15 mouse cellular contexts compared by ENCODE assay signal in genomic region chr10:25499323-25500071, GRCm38 (mm10). TPM values are rescaled to one million over a fixed set of nuclear protein-coding genes. Genes with fewer than 3 reads are reported as not detected.
DNase-seq lines count a peak whose midpoint lies in the region; ATAC-seq and TF ChIP-seq lines count a peak whose summit lies in the region.
"Had no signal": no experiment of that assay in that cellular context is flagged by ENCODE, and none has a peak within 500 bp of the region (broad histone marks: within the 10 kb centered on the region; RNA-seq: fewer than 3 reads in every experiment).

No protein-coding gene starts in this region.

- H3K4me3 ChIP-seq in kidney, postnatal 0 days (replicated peaks; ENCODE audit: low read depth, low read length): no peak overlapping the region
- H3K4me3 ChIP-seq in kidney, embryonic 14.5 days (ENCODE audit: low read length): no peak overlapping the region
- H3K4me3 ChIP-seq: forebrain, embryonic 10.5 days; heart, embryonic 15.5 days; liver, embryonic 12.5 days had no signal

- no peak for ATAC-seq in kidney, postnatal 0 days (replicated peaks; ENCODE audit: low FRiP score, low read depth)
- no peak for ATAC-seq in kidney, embryonic 14.5 days (ENCODE audit: low FRiP score, low TSS enrichment)
- ATAC-seq: liver, embryonic 12.5 days had no signal

- 66% methylated on average over 10 of the region's 10 CpGs for whole genome bisulfite sequencing in kidney, postnatal 0 days
- 77% methylated on average over 10 of the region's 10 CpGs for WGBS in kidney, embryonic 14.5 days

- H3K9ac ChIP-seq in kidney, postnatal 0 days (ENCODE audit: low read depth, low read length): no peak overlapping the region
- H3K9ac ChIP-seq in kidney, embryonic 14.5 days (ENCODE audit: low read depth, low read length): no peak overlapping the region
- H3K9ac ChIP-seq: heart, embryonic 15.5 days; liver, embryonic 12.5 days had no signal

- H3K4me1 ChIP-seq in kidney, postnatal 0 days (replicated peaks; ENCODE audit: insufficient read depth, low read length): no peaks in the 10 kb centered on the region
- no peaks in the 10 kb centered on the region for H3K4me1 ChIP-seq in kidney, embryonic 14.5 days (ENCODE audit: control insufficient read depth, insufficient read depth, low read length)
- H3K4me1 ChIP-seq: forebrain, embryonic 10.5 days; heart, embryonic 15.5 days; liver, embryonic 12.5 days had no signal

- TF ChIP-seq CTCF in kidney, postnatal 0 days (IDR thresholded peaks at IDR 0.05; ENCODE audit: low read depth): peak; percentile 40; the same call in 1 of the 2 replicates

- peak; percentile 22 for DNase-seq in embryo, embryonic 10 days (ENCODE audit: low spot score)
- DNase-seq in embryo, embryonic 9.5 days (ENCODE audit: extremely low spot score): no peak
- peak; percentile 14 for DNase-seq in kidney, postnatal 0 days (ENCODE audit: low spot score)
- DNase-seq in right cerebral cortex, adult 18-20 months: peak; percentile 19
- no peak for DNase-seq in right cerebral cortex, postnatal 14 days
- no peak for DNase-seq in thymus, postnatal 14 days
- no peak for DNase-seq in yolk sac, embryonic 10.5 days (ENCODE audit: low spot score)
- DNase-seq: gastrocnemius, postnatal 25 days; kidney, adult 8-10 months; spleen, adult 18-20 months had no signal

- H3K4me2 ChIP-seq in kidney, postnatal 0 days (ENCODE audit: low read length): no peak overlapping the region
- no peak overlapping the region for H3K4me2 ChIP-seq in kidney, embryonic 14.5 days (replicated peaks; ENCODE audit: low read depth, low read length)
- H3K4me2 ChIP-seq: heart, embryonic 15.5 days; liver, embryonic 12.5 days had no signal

- H3K36me3 ChIP-seq in kidney, postnatal 0 days (ENCODE audit: insufficient read depth, low read length): 0 out of 2 replicates have a peak, but pooled peaks cover 10% of the 10 kb centered on the region
- peaks cover 14% of the 10 kb centered on the region; the same call in 1 of the 2 replicates for H3K36me3 ChIP-seq in kidney, embryonic 14.5 days (ENCODE audit: control insufficient read depth, insufficient read depth, low read length)

- no peak overlapping the region for H3K27ac ChIP-seq in kidney, postnatal 0 days
- H3K27ac ChIP-seq in kidney, embryonic 14.5 days (ENCODE audit: low read depth, low read length): no peak overlapping the region
- H3K27ac ChIP-seq: forebrain, embryonic 10.5 days; heart, embryonic 15.5 days; liver, embryonic 12.5 days; macrophage had no signal

- H3K9me3 ChIP-seq in kidney, postnatal 0 days (replicated peaks; ENCODE audit: low read length): no peaks in the 10 kb centered on the region
- no peaks in the 10 kb centered on the region for H3K9me3 ChIP-seq in kidney, embryonic 14.5 days (ENCODE audit: control insufficient read depth, low read length)
- H3K9me3 ChIP-seq: forebrain, embryonic 10.5 days; heart, embryonic 15.5 days; liver, embryonic 12.5 days had no signal

- no peaks in the 10 kb centered on the region for H3K27me3 ChIP-seq in kidney, postnatal 0 days (ENCODE audit: insufficient read depth, low read length)
- no peaks in the 10 kb centered on the region for H3K27me3 ChIP-seq in kidney, embryonic 14.5 days (ENCODE audit: control insufficient read depth, insufficient read depth, low read length)
- H3K27me3 ChIP-seq: heart, embryonic 15.5 days; liver, embryonic 12.5 days had no signal

RNA-seq across cellular contexts. Expression of gene Smlr1, which starts 36.6 kb away (rescaled TPM):
- 2.6 and 3.2 TPM in 2 replicates for polyA plus RNA-seq in kidney, postnatal 0 days (2015; fragmentation: Nextera tagmentation; extraction: Ambion mirVana)
- not detected in 2 replicates for polyA plus RNA-seq in kidney, embryonic 14.5 days (2014; fragmentation: Nextera tagmentation; extraction: Ambion mirVana)
- polyA plus RNA-seq: forebrain, embryonic 10.5 days; heart, embryonic 15.5 days; macrophage had no signal

Comparison
In these comparisons a context has a peak if more than half of its experiments do, and no peak if none do; other contexts are left out.
1. DNase-seq: peak in embryo, embryonic 10 days (single experiment), kidney, postnatal 0 days (single experiment) and right cerebral cortex, adult 18-20 months (single experiment); none in embryo, embryonic 9.5 days (single experiment), right cerebral cortex, postnatal 14 days (single experiment), thymus, postnatal 14 days (single experiment) and yolk sac, embryonic 10.5 days (single experiment).